Mouse (Mus musculus): Measurements from ENCODE around the gene Lnx1. TPM values are rescaled to one million over a fixed set of nuclear protein-coding genes. Genes with fewer than 3 reads are reported as not detected.

Lnx1 gene
- polyA plus RNA-seq, 1 experiment from 2014 or later: not detected

DNA sequence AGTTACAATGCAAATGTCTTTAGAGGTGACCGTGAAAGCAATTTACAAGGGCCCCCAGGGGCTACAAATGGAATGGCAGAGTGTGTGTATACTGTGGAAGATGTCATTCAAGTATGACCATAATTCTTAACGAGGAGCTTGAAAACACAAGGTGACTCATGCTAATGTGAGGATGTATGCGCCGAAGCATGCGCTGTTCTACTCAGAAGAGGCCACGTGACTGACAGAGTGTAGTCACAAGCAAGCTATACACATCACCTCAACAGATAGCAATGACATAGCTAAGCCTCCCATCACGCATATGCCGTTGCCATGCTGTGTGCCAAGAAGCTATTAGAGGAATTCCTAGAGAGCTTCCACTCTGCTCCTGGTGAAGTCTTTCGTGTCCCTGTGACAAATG lies 5.2 kb downstream of the Lnx1 start:
- H3K4me3 ChIP-seq (replicated peaks): no peak overlapping the region
- no peak for ATAC-seq (ENCODE audit: insufficient read depth)
- H3K27me3 ChIP-seq: no peaks in the 10 kb centered on the region
- H3K9ac ChIP-seq: no peak overlapping the region
- H3K27ac ChIP-seq (replicated peaks): no peak overlapping the region
- WGBS (ENCODE audit: insufficient replicate concordance): 76% methylated on average over 9 of the region's 9 CpGs
- no peaks in the 10 kb centered on the region for H3K4me1 ChIP-seq (replicated peaks)
- H3K4me2 ChIP-seq: no peak overlapping the region
- no peaks in the 10 kb centered on the region for H3K36me3 ChIP-seq (replicated peaks)
- no peaks in the 10 kb centered on the region for H3K9me3 ChIP-seq (replicated peaks)

DNA sequence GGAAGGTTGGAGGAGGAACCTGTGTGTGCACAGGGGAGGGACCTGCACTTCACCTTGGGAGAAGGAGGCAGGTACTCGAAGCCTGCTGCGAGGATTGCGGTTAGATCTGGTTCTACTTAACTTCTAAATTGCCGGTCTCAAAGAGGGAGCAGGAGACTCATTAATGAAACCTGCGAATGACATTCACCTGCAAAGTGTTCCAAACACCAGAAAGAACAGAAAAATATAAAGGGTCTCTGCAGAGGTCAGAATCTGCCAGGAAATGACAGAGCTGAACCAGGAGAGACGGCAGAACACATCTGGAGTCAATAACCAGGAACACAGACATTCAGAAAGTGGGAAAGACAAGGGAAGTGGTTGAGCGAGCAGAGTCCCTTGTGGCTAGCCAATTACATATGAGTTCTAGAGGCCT lies 8.3 kb downstream of the Lnx1 start:
- no peak overlapping the region for H3K9ac ChIP-seq
- no peak overlapping the region for H3K4me2 ChIP-seq
- H3K4me1 ChIP-seq (replicated peaks): no peaks in the 10 kb centered on the region
- 67% methylated on average over 7 of the region's 7 CpGs for WGBS (ENCODE audit: insufficient replicate concordance)
- H3K9me3 ChIP-seq (replicated peaks): no peaks in the 10 kb centered on the region
- no peak overlapping the region for H3K4me3 ChIP-seq (replicated peaks)
- no peaks in the 10 kb centered on the region for H3K27me3 ChIP-seq
- no peaks in the 10 kb centered on the region for H3K36me3 ChIP-seq (replicated peaks)
- no peak for ATAC-seq (ENCODE audit: insufficient read depth)
- no peak overlapping the region for H3K27ac ChIP-seq (replicated peaks)

DNA sequence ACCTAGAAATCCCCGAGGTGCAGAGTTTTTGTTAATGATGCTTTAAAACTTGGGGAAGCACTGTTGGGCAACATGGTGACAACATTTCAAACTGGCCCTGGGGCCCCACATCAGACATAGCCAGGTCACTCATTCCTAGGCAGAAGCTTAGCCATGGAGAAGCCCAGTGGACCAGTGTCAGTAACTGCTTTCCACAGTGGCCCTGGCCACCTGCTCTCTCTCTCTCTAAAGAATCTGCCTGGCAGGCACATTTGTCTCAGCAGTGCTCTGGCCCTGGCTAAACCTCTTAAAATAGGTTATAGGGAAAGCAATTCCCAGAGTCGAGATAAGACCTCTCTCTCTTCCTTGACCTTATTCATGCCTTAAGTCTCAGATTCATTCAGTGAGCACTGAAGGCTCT lies 8.9 kb downstream of the Lnx1 start:
- Histone ChIP-seq H3K9me3 (replicated peaks) (no peaks in the 10 kb centered on the region), H3K4me3 (replicated peaks) (no peak overlapping the region), H3K9ac (no peak overlapping the region), H3K4me2 (no peak overlapping the region), H3K27ac (replicated peaks) (no peak overlapping the region), H3K27me3 (no peaks in the 10 kb centered on the region), H3K4me1 (replicated peaks) (no peaks in the 10 kb centered on the region), H3K36me3 (replicated peaks) (no peaks in the 10 kb centered on the region)
- 46% methylated on average over 2 of the region's 2 CpGs for whole genome bisulfite sequencing (ENCODE audit: insufficient replicate concordance)
- ATAC-seq (ENCODE audit: insufficient read depth): no peak

DNA sequence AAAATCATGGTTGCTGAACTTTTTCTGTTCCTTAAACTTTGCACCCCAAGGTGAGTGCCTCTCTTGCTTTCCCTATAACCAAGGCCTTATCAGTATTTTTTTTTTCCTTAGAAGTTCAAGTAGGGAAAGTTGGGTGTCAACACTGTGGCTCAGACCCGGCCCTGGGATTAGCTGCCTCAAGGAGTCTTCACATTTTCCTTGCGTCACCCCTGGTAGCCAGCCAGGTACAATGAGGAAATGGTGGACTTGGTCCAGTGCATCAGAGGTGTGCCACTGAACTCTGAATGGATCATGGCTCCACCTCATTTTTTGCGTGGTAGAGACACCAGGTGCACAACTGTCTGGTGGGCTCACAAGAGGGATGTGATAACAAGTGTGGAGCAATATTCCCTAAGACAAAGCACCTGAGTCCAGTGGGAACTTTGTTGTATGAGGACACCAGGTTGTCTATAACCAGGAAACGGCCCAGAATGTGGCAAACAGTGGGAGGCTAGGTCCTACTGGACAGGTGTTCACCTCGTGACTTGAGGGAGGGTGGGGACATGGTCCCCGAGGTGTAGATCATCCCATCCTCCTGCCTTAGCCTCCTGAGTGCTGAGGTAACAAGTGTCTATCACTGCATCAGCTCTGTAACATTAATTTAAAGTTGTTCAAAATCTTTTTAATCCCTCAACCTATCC lies 10.2 kb downstream of the Lnx1 start:
- Histone ChIP-seq H3K27ac (replicated peaks) (no peak overlapping the region), H3K4me2 (no peak overlapping the region), H3K9ac (no peak overlapping the region), H3K4me3 (replicated peaks) (no peak overlapping the region), H3K36me3 (replicated peaks) (no peaks in the 10 kb centered on the region), H3K27me3 (no peaks in the 10 kb centered on the region), H3K9me3 (replicated peaks) (no peaks in the 10 kb centered on the region), H3K4me1 (replicated peaks) (no peaks in the 10 kb centered on the region)
- 54% methylated on average over 6 of the region's 6 CpGs for WGBS (ENCODE audit: insufficient replicate concordance)
- no peak for ATAC-seq (ENCODE audit: insufficient read depth)

DNA sequence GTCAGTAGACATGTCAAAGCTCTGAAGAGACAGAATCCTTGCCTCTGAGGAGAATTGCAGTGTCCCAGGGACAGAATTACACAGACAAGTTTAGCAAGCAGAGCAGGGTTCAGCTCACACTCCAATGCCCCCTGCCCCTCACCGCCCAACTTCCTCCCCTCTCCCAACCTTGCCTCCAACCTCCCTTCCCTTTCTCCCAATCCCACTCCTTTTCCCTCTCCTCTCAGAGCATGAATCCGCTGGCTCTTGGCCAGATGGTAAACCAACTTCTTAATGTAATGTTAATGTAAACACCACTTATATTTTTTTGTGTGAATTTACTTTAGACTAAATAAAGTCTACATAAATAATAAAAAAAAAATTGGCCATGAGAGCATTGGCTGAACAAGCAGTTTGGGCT lies 13.9 kb downstream of the Lnx1 start:
- no peaks in the 10 kb centered on the region for H3K9me3 ChIP-seq (replicated peaks)
- ATAC-seq (ENCODE audit: insufficient read depth): no peak
- H3K27ac ChIP-seq (replicated peaks): no peak overlapping the region
- H3K36me3 ChIP-seq (replicated peaks): no peaks in the 10 kb centered on the region
- WGBS (ENCODE audit: insufficient replicate concordance): 58% methylated on average over 2 of the region's 2 CpGs
- no peak overlapping the region for H3K4me2 ChIP-seq
- no peaks in the 10 kb centered on the region for H3K27me3 ChIP-seq
- H3K4me3 ChIP-seq (replicated peaks): no peak overlapping the region
- no peaks in the 10 kb centered on the region for H3K4me1 ChIP-seq (replicated peaks)
- H3K9ac ChIP-seq: no peak overlapping the region

DNA sequence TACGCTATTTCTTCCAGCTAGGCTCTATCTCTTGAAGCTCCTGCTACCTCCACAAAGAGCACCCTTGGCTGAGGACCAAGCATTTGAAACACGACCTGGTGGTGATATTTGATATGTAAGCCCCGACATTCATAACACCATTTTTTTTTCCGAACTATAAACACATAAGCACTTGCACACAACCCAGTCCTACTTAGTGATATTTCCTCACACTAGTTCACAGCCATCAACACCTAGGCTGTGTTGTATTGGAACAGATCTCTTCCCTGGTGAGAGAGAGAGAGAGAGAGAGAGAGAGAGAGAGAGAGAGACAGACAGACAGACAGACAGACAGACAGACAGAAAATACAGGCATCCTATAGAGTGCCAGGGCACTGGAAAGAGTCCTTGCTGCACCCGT lies 17.8 kb downstream of the Lnx1 start:
- 55% methylated on average over 5 of the region's 5 CpGs for WGBS (ENCODE audit: insufficient replicate concordance)
- H3K4me3 ChIP-seq (replicated peaks): no peak overlapping the region
- no peak for ATAC-seq (ENCODE audit: insufficient read depth)

DNA sequence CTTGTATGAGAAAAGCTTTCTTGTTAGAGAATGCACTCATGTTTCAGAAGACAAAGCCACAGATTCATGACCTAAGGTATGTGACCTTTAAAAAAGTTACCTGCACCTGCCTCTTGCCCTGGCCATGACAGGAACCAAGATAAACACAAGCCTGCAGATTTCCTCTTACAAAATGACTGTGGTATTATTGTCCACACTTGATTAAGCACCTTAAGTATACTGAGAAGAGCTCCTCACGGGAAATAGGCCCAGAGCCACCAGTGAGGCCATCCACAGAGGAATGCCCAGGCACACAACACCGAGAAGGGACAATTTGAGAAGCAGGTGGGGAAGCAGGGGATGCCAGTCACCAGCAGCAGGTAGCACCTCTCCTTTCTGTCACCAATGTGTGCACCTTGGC lies 18.9 kb downstream of the Lnx1 start:
- WGBS (ENCODE audit: insufficient replicate concordance): 41% methylated on average over 2 of the region's 2 CpGs
- H3K27ac ChIP-seq (replicated peaks): no peak overlapping the region
- H3K9me3 ChIP-seq (replicated peaks): no peaks in the 10 kb centered on the region
- ATAC-seq (ENCODE audit: insufficient read depth): no peak
- H3K36me3 ChIP-seq (replicated peaks): no peaks in the 10 kb centered on the region
- H3K4me1 ChIP-seq (replicated peaks): no peaks in the 10 kb centered on the region
- no peak overlapping the region for H3K4me2 ChIP-seq
- no peaks in the 10 kb centered on the region for H3K27me3 ChIP-seq
- H3K4me3 ChIP-seq (replicated peaks): no peak overlapping the region
- H3K9ac ChIP-seq: no peak overlapping the region

More for the DNA sequence above, 17.8 kb downstream of the Lnx1 start:
- Histone ChIP-seq H3K27ac (replicated peaks) (no peak overlapping the region), H3K9ac (no peak overlapping the region), H3K36me3 (replicated peaks) (no peaks in the 10 kb centered on the region), H3K9me3 (replicated peaks) (no peaks in the 10 kb centered on the region), H3K4me2 (no peak overlapping the region), H3K4me1 (replicated peaks) (no peaks in the 10 kb centered on the region), H3K27me3 (no peaks in the 10 kb centered on the region)

DNA sequence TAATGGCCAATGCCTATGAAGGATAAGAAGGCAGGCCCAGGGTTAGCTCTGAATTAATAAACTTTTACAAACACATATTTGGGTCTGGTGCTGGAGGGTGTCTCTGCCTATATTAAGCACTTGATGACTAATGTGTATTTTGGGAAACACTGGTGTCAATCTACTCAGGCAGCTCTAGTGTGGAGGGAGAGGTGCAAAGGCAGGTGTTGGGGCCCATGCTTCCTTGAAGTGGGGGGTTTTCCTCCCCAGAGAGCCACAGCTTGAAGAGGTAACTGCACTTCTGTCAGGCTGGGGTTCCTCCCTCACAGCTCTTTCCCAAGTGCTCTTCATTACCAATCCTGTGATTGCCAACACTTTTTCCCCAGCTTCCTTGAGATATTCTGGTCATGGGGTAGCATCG lies 20.0 kb downstream of the Lnx1 start:
- H3K4me2 ChIP-seq: no peak overlapping the region
- H3K36me3 ChIP-seq (replicated peaks): no peaks in the 10 kb centered on the region
- no peak for ATAC-seq (ENCODE audit: insufficient read depth)
- 60% methylated on average over 1 of the region's 1 CpGs for WGBS (ENCODE audit: insufficient replicate concordance)
- H3K4me1 ChIP-seq (replicated peaks): no peaks in the 10 kb centered on the region
- H3K27ac ChIP-seq (replicated peaks): no peak overlapping the region
- no peaks in the 10 kb centered on the region for H3K9me3 ChIP-seq (replicated peaks)
- H3K27me3 ChIP-seq: no peaks in the 10 kb centered on the region
- H3K9ac ChIP-seq: no peak overlapping the region
- H3K4me3 ChIP-seq (replicated peaks): no peak overlapping the region

DNA sequence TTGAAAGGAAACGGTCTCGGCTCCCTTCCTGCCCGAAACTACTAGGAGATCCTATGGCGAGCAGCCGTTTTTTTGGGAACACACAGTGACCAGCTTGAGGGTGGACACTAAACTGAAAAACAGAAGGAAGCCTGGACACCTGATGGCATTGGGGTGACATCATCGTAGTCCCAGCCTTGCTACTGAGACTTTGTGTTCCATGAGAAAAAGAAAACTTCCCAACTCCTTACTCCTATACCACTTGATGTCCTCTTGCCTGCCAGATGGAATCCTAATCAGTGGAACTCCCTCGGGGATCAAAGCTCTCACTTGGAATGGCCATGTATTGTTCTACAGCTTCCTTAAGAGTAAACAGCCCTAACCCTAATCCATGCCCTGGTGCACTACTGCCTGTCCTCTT lies 23.1 kb downstream of the Lnx1 start:
- no peak overlapping the region for H3K9ac ChIP-seq
- no peaks in the 10 kb centered on the region for H3K36me3 ChIP-seq (replicated peaks)
- no peaks in the 10 kb centered on the region for H3K27me3 ChIP-seq
- no peak overlapping the region for H3K4me3 ChIP-seq (replicated peaks)
- no peak overlapping the region for H3K4me2 ChIP-seq
- H3K4me1 ChIP-seq (replicated peaks): no peaks in the 10 kb centered on the region
- ATAC-seq (ENCODE audit: insufficient read depth): no peak
- 67% methylated on average over 7 of the region's 7 CpGs for WGBS (ENCODE audit: insufficient replicate concordance)
- no peak overlapping the region for H3K27ac ChIP-seq (replicated peaks)
- H3K9me3 ChIP-seq (replicated peaks): no peaks in the 10 kb centered on the region

DNA sequence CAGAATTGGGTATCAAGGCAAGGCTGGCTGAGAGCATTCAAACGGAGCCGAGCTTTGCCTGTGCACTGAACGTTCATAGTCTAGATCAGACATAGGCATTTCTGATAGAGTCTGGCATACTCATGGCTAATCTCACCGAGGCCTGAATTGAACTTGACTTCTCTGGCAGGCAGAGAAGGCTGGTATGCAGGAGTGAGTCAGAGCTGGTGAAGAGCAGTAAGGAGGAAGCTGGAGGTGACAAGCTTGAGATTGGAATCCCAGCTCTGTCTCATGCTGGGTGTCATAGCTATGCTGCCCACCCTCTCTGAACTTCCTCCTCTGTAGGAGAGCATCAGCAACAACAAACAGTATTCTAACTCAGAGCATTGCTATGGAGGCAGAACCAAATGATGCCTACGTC lies 24.0 kb downstream of the Lnx1 start:
- H3K27ac ChIP-seq (replicated peaks): no peak overlapping the region
- no peak overlapping the region for H3K4me3 ChIP-seq (replicated peaks)
- no peak overlapping the region for H3K4me2 ChIP-seq
- no peaks in the 10 kb centered on the region for H3K27me3 ChIP-seq
- no peaks in the 10 kb centered on the region for H3K4me1 ChIP-seq (replicated peaks)
- no peaks in the 10 kb centered on the region for H3K36me3 ChIP-seq (replicated peaks)
- WGBS (ENCODE audit: insufficient replicate concordance): 73% methylated on average over 5 of the region's 5 CpGs
- no peaks in the 10 kb centered on the region for H3K9me3 ChIP-seq (replicated peaks)
- ATAC-seq (ENCODE audit: insufficient read depth): no peak
- H3K9ac ChIP-seq: no peak overlapping the region

DNA sequence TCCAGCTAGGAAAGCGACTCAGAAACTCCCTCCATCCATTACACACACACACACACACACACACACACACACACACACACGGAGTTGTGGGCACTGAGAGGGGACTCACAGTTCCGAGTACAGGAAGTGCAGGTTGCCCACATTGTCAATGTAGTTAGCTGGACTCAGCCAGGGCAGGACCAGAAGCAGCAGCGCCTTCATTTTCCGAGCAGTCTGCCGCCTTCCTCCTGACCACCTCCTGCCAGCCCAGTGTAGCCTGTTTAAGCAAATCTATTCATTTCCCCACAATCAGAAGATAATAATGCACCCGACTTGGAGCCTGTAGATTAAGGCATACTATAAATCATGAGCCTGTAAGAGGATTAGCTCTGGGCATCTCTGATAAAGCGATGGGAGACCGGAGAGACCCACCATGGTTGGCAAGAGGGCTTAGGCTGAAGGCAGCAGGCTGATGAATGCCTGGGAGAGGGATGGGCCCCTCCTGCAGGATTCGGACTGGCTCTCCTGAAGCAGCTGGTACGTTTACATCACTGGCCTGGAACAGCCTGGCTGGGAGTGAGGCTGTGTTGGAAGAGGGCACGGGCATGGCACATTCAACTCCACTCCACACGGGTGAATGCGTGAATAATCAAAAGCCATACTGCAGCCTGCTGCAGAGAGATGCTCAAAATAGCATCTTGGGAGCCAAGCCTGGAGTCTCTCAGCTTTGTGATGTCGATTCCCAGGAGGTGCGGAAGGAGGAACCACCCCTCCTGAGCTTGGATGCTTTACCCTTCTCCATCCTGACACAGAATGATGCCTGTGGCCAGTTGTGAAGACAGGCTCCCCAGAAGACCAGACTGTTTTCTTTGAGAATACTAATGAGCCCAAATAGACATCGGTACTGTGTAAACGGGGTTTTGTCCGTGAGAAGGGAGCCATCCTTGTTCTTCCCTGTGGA lies 25.0 kb downstream of the Lnx1 start:
- Histone ChIP-seq H3K4me1 (replicated peaks) (no peaks in the 10 kb centered on the region), H3K36me3 (replicated peaks) (no peaks in the 10 kb centered on the region), H3K9me3 (replicated peaks) (no peaks in the 10 kb centered on the region), H3K27ac (replicated peaks) (no peak overlapping the region), H3K27me3 (no peaks in the 10 kb centered on the region), H3K4me3 (replicated peaks) (no peak overlapping the region), H3K9ac (no peak overlapping the region), H3K4me2 (no peak overlapping the region)
- 50% methylated on average over 19 of the region's 19 CpGs for WGBS (ENCODE audit: insufficient replicate concordance)
- no peak for ATAC-seq (ENCODE audit: insufficient read depth)

All from liver, embryonic 15.5 days (tissue).